Mouse (Mus musculus): ENCODE results near the gene Gbgt1.

Gbgt1 gene

GRCm38 (mm10) chr2:28552301-28552700, 55.6 kb downstream of the Gbgt1 start:
- no peak for DNase-seq (ENCODE audit: low spot score in 2 of 2)
